Mouse (Mus musculus): ENCODE data around the gene Pi16. TPM values are rescaled to one million over a fixed set of nuclear protein-coding genes. Genes with fewer than 3 reads are reported as not detected.

The Pi16 gene
- polyA plus RNA-seq, 1 experiment = 4.2 TPM

DNA sequence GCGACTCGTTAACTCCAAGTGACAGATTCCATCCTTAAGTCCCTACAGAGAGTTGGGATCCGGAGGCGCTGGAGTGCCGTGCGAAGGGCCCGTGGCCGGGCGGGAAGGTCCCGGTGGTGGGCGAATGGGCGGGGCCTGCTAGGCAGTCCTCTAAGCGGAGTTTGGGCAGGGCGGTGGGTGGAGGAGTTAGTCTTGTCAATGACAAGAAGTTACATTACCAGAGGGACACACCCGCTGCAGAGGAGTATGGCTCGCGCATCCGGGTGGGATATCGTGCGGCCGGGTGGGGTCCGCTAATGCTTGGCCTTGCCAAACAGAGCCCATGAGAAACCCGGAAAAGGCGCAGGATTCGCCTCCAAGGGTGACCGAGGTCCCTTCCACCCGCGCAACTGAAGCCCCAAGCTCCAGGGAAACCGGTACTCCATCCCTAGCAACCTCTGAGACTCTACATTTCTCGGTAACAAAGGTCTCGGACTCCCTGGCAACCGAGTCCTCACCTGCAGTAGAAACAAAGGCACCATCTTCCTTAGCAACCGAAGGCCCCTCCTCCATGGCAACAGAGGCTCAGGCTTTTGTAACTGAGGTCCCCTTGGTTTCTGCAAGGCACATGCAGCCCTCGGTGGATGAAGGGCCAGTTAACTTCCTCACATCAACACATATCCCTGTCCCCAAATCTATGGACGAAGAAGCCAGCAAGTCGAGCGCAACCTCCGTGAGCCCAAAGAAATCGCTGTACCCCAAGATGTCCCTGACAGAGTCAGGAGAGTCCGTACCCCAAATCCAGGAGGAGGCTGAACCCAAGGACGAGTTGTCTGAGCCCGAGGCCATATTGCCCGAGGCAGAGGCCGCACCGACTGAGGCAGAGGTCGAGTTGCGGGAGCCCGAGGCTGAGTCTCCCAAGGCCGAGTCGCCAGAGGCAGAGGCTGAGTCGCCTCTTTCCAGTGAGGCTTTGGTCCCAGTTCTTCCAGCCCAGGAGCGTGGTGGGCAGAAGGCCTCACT is 9.3 kb downstream of the Pi16 start:
- Histone ChIP-seq H3K4me3 (ENCODE audit: extremely low read depth, insufficient read depth, insufficient read length) (no peak overlapping the region), H3K4me1 (ENCODE audit: control insufficient read depth, insufficient read depth, insufficient read length) (peaks cover 9% of the 10 kb centered on the region; the same call in 1 of the 2 replicates), H3K27me3 (ENCODE audit: control insufficient read depth, insufficient read depth, low read length) (no peaks in the 10 kb centered on the region), H3K27ac (ENCODE audit: insufficient read depth, low read length) (no peak overlapping the region), H3K36me3 (ENCODE audit: control insufficient read depth, insufficient read depth, low read length) (peaks cover 11% of the 10 kb centered on the region)
- TF ChIP-seq POLR2A (IDR thresholded peaks at IDR 0.05; ENCODE audit: low read depth, low read length) (no peak), CTCF (IDR thresholded peaks at IDR 0.05; ENCODE audit: extremely low read depth, insufficient read depth, insufficient read length, insufficient replicate concordance) (no peak)
- no peak for DNase-seq (ENCODE audit: low read depth in 1 of 2, low spot score in 2 of 2)
- 77% methylated on average over 52 of the region's 52 CpGs for WGBS

- TF ChIP-seq CTCF (IDR thresholded peaks at IDR 0.05; ENCODE audit: extremely low read depth, insufficient read depth, insufficient read length, insufficient replicate concordance) (no peak), POLR2A (IDR thresholded peaks at IDR 0.05; ENCODE audit: low read depth, low read length) (no peak)
- no peak for DNase-seq (ENCODE audit: low read depth in 1 of 2, low spot score in 2 of 2)
- Histone ChIP-seq H3K4me1 (ENCODE audit: control insufficient read depth, insufficient read depth, insufficient read length) (peaks cover 9% of the 10 kb centered on the region; the same call in 1 of the 2 replicates), H3K36me3 (ENCODE audit: control insufficient read depth, insufficient read depth, low read length) (peaks cover 19% of the 10 kb centered on the region), H3K27me3 (ENCODE audit: control insufficient read depth, insufficient read depth, low read length) (no peaks in the 10 kb centered on the region), H3K27ac (ENCODE audit: insufficient read depth, low read length) (no peak overlapping the region), H3K4me3 (ENCODE audit: extremely low read depth, insufficient read depth, insufficient read length) (no peak overlapping the region)
- WGBS = 97% methylated on average over 9 of the region's 9 CpGs
Observed at GRCm38 (mm10) chr17:29327691-29328090, 10.2 kb downstream of the Pi16 start.

DNA sequence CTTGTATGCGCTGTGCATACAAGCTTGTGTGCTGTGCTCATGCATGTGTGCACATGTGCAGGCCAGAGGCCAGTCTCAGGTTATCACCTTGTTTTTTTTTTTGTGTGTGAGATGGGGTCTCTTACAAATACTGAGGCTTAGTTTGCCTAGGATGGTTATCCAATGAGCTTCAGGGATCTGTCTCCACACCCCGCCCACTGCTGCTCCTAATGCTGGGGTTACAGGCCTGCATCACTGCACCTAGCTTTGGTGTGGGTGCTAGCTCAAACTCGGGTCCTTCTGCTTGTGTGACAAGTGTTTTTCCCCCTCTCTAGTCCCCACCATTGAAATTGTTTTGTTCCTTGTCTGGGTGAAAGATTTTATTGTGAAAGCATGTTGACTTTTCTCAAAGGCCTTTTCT is 12.7 kb downstream of the Pi16 start:
- peaks cover 37% of the 10 kb centered on the region for H3K36me3 ChIP-seq (ENCODE audit: control insufficient read depth, insufficient read depth, low read length)
- DNase-seq (ENCODE audit: low read depth in 1 of 2, low spot score in 2 of 2) = no peak
- WGBS = 91% methylated on average over 3 of the region's 3 CpGs

GRCm38 (mm10) chr17:29330671-29331410 is 13.4 kb downstream of the Pi16 start:
- Histone ChIP-seq H3K4me1 (ENCODE audit: control insufficient read depth, insufficient read depth, insufficient read length) (peaks cover 7% of the 10 kb centered on the region; the same call in 1 of the 2 replicates), H3K27ac (ENCODE audit: insufficient read depth, low read length) (no peak overlapping the region), H3K4me3 (ENCODE audit: extremely low read depth, insufficient read depth, insufficient read length) (no peak overlapping the region), H3K36me3 (ENCODE audit: control insufficient read depth, insufficient read depth, low read length) (peaks cover 41% of the 10 kb centered on the region), H3K27me3 (ENCODE audit: control insufficient read depth, insufficient read depth, low read length) (no peaks in the 10 kb centered on the region)
- no peak for TF ChIP-seq CTCF (IDR thresholded peaks at IDR 0.05; ENCODE audit: extremely low read depth, insufficient read depth, insufficient read length, insufficient replicate concordance)
- TF ChIP-seq POLR2A (IDR thresholded peaks at IDR 0.05; ENCODE audit: low read depth, low read length) = no peak
- no peak for DNase-seq (ENCODE audit: low read depth in 1 of 2, low spot score in 2 of 2)
- 66% methylated on average over 5 of the region's 5 CpGs for WGBS

More for the DNA sequence above, 12.7 kb downstream of the Pi16 start:
- peaks cover 9% of the 10 kb centered on the region; the same call in 1 of the 2 replicates for H3K4me1 ChIP-seq (ENCODE audit: control insufficient read depth, insufficient read depth, insufficient read length)
- H3K4me3 ChIP-seq (ENCODE audit: extremely low read depth, insufficient read depth, insufficient read length) = no peak overlapping the region
- TF ChIP-seq POLR2A (IDR thresholded peaks at IDR 0.05; ENCODE audit: low read depth, low read length) (no peak), CTCF (IDR thresholded peaks at IDR 0.05; ENCODE audit: extremely low read depth, insufficient read depth, insufficient read length, insufficient replicate concordance) (no peak)
- no peak overlapping the region for H3K27ac ChIP-seq (ENCODE audit: insufficient read depth, low read length)
- H3K27me3 ChIP-seq (ENCODE audit: control insufficient read depth, insufficient read depth, low read length) = no peaks in the 10 kb centered on the region

DNA sequence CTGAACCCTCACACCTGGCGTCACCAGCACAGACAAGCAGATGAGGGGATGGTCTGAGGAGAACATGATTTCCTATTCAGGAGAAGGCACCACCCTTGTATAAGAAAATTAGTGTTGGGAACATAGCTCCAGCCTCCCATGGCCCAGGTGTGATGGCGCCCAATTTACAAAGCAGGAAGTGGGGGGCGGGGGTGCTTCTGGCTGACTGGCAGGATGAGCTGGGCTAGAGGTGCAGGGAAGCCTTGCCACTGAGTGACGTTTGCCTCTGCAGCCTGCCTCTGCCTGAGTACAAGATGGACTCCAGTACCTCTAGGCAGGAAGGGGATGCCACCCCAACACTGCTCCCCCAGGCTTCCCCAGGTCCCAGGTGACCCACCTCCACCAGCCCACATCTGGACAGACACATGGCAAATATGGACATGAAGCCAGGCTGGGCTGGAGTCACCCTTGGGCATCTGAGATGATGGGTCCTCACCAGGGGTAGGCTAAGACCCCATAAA is 14.8 kb downstream of the Pi16 start:
- Histone ChIP-seq H3K27ac (ENCODE audit: insufficient read depth, low read length) (no peak overlapping the region), H3K27me3 (ENCODE audit: control insufficient read depth, insufficient read depth, low read length) (no peaks in the 10 kb centered on the region), H3K4me3 (ENCODE audit: extremely low read depth, insufficient read depth, insufficient read length) (no peak overlapping the region), H3K36me3 (ENCODE audit: control insufficient read depth, insufficient read depth, low read length) (peaks cover 53% of the 10 kb centered on the region), H3K4me1 (ENCODE audit: control insufficient read depth, insufficient read depth, insufficient read length) (peaks cover 4% of the 10 kb centered on the region; the same call in 1 of the 2 replicates)
- DNase-seq (ENCODE audit: low read depth in 1 of 2, low spot score in 2 of 2) = no peak
- 63% methylated on average over 4 of the region's 4 CpGs for WGBS
- no peak for TF ChIP-seq CTCF (IDR thresholded peaks at IDR 0.05; ENCODE audit: extremely low read depth, insufficient read depth, insufficient read length, insufficient replicate concordance)
- no peak for TF ChIP-seq POLR2A (IDR thresholded peaks at IDR 0.05; ENCODE audit: low read depth, low read length)

DNA sequence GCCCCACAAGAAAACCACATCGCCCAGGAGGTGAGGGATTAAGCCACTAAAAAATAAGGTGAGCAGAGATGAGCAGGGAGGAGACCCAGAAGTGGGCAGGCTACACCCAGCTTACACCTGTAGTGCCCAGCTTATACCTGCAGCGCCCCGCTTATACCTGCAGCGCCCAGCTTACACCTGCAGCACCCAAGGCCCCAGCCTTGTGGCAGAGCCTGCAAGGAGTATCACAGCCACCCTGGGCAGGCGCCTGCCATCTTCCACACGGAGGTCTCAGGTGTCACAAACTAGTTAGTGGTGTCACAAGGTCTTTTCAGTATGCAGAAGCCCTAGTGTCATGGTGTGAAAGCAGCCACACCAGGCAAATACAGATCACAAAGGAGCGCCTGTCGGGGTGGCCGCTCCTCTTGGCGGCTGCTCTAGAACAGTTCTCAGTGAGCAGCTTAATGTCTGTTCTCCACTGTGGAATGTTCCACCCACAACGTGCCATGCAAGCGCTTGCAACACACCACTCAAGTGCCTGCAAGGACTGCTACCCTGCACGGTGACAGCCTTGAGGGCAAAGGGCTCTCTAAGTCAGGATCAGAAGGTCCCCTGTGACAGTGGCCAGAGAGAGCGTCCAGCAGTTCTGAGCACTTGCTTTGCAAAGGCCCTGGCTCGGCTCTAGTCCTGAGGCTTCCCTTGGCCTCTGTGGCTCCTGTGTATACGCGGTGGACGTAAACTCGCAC is 18.9 kb downstream of the Pi16 start:
- Histone ChIP-seq H3K36me3 (ENCODE audit: control insufficient read depth, insufficient read depth, low read length) (peaks cover 53% of the 10 kb centered on the region), H3K4me1 (ENCODE audit: control insufficient read depth, insufficient read depth, insufficient read length) (peaks cover 11% of the 10 kb centered on the region; the same call in 1 of the 2 replicates), H3K4me3 (ENCODE audit: extremely low read depth, insufficient read depth, insufficient read length) (no peak overlapping the region), H3K27me3 (ENCODE audit: control insufficient read depth, insufficient read depth, low read length) (no peaks in the 10 kb centered on the region), H3K27ac (ENCODE audit: insufficient read depth, low read length) (no peak overlapping the region)
- no peak for TF ChIP-seq POLR2A (IDR thresholded peaks at IDR 0.05; ENCODE audit: low read depth, low read length)
- TF ChIP-seq CTCF (IDR thresholded peaks at IDR 0.05; ENCODE audit: extremely low read depth, insufficient read depth, insufficient read length, insufficient replicate concordance) = no peak
- DNase-seq (ENCODE audit: low read depth in 1 of 2, low spot score in 2 of 2) = no peak
- WGBS = 93% methylated on average over 19 of the region's 19 CpGs
